Mouse (Mus musculus) layer of hippocampus, adult 9-10 months (tissue): ENCODE measurements at regions not wholly inside any gene's neighbourhood (a gene's known extent, or its start where the extent isn't known, plus 50 kb on each side); places are given as distances from the start of the nearest gene placed in this dataset.

Experiments
- DNase-seq: peaks from one replicate; pipeline ENCODE4 v3.0.0; 2022; ENCODE audit warnings: low spot score

DNA sequence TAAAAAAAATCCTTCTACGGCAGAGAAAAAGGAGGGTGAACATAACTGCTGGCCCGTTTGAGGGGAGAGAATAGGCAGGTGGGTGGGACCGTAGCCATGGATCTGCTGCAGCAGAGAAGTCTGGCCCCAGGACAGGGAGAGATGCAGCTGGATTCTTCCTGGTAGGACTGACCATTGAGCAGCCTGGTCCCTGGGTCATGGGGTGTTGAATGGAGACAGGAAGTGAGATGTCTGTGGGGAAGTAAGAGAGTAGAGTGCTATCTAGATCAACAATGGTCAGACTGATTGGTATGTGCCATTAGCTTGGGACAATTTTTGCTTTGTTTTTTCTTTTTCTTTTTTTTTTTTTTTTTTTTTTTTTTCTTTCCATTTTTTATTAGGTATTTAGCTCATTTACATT is 1123.5 kb upstream of the A1bg start:
- DNase-seq: no peak

DNA sequence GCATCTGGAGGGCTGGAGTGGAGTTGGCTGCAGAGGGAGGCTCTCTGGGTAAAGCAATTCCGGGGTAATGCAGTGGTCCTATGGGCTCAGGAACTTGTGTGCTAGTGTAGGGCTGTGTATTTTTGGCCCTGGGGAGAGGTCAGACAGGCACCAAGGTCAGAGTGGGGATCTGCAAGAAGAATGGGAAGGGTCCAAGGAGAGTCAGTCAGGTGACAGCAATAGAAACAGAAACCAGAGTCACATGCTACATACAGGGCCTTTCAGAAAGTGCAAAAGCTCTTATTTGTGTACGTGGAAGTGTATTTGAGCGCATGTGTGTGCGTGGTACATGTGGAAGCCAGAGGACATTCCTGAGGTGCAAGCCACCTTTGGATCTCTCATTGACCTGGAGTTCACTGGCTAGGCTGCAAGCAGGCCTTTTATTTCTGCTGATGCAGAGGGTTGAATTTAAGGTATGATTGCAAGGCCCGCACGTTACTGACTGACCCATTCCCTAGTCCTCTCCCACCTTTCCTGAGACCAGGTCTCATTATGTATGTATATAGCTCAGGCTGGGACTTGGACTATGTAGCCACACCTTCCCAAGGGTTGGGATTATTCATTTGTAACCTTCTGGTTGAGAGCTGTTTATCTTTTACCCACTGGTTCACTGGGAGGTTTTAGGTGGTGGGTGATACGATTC is 1122.0 kb upstream of the A1bg start:
- no peak for DNase-seq

DNA sequence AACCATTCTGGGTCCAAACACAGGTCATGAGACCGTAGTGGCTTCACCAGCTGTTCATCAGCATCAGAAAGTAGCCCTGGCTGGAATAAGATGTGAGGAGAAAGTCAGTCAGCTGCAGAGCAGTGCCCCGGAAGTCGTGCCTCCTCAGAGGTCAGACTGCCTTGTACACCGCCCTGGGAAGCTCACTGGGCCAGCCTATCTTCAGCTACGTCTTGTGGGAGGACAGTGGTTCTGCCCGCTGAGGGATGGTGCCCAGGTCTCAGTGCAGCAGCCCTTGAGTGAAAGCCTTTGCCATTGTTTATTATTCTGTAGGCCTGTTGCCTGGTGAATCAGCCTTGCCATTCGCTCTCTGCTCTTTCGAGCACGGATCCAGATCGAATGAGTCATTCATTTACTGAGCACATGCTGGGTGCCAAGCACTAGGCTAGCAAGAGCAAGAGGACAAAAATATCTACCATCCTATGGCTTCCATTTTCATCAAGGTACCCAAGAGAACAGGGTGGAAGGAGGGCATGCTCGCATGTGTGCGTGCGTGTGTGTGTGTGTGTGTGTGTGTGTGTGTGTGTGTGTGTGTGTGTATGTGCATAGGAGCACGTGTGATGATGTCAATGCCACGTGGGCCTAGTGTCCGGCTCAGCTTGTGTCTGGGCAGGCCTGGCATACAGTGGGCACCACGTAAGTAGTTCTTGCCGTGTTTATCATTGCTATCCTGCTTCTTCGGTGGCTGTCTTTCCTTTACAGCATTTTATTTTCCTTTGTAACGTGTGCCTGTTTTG is 1121.0 kb upstream of the A1bg start:
- no peak for DNase-seq

DNA sequence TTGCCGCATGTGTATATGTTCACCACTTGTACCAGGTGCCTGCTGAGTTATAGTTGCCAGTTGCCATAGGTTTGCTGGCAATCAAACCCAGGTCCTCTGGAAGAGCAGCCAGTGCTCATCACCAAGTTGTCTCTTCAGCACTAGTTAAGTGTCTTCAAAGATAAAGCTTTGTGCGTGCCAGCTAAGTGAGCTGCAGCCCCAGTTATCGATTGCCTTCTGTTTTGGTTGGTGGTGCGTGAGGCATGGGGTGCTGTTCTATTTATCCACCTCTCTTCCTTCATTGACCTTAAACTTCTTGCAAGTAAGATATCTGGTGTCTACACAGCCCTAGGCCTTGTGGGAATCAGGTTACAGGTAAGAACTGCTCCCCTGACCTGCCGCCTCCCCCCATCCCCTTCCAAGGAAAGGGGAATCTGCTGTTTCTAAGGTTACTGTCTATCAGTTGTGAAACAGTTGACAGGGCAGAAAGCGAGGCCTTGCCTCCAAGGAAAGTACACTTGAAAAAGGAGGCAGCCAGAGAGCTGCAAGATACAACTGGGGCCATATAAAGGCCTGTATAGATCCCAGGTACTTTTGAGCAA is 1120.2 kb upstream of the A1bg start:
- DNase-seq: no peak
